Mouse (Mus musculus) right cerebral cortex, postnatal 36 days (tissue): Measurements from ENCODE around the gene Gclm.
"Not testable (repeated sequence)": the region's sequence is repeated elsewhere in the genome, so short reads cannot be mapped to it uniquely, and the experiment has no call there.

Source experiments
- DNase-seq, 2 experiments: peaks; one replicate each; pipeline ENCODE4 v3.0.0; 2022; ENCODE audit warnings: low spot score in 2 of 2, mixed read lengths in 1 of 2

Gene Gclm

DNA sequence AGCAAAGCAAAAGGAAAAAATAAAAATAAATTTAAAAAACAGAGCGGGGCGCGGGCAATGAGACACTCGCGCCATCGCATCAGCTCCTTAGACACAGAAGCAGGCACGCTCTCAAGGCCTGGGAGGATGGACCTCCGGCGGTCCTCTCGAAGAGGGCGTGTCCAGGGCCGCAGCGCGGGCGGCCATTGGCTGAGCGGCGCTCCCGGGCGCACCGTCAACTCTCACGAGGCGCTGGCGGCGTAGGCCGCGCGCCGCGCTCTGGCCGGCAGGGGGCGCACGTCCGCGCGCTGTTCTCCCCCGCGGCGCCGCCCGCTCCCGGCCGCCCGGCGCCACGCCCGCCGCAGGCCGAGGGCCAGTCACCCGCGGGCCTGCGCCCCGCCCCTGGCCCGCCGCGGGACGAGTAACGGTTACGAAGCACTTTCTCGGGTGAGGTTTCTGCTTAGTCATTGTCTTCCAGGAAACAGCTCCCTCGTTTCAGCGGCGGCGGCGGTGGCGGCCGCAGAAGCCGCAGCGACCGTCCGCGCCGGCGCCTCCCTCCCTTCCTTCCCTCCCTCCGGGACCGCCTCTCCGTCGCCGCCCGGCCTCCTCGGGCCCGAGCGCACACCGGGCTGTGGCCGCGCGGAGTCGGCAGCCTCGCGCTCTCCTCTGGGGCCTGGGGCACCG, at the start of gene Gclm:
Gclm (plus strand) TSS at position 343 of the 663 bp plus-strand sequence.
- peak; percentile 91 to 92 for DNase-seq

DNA sequence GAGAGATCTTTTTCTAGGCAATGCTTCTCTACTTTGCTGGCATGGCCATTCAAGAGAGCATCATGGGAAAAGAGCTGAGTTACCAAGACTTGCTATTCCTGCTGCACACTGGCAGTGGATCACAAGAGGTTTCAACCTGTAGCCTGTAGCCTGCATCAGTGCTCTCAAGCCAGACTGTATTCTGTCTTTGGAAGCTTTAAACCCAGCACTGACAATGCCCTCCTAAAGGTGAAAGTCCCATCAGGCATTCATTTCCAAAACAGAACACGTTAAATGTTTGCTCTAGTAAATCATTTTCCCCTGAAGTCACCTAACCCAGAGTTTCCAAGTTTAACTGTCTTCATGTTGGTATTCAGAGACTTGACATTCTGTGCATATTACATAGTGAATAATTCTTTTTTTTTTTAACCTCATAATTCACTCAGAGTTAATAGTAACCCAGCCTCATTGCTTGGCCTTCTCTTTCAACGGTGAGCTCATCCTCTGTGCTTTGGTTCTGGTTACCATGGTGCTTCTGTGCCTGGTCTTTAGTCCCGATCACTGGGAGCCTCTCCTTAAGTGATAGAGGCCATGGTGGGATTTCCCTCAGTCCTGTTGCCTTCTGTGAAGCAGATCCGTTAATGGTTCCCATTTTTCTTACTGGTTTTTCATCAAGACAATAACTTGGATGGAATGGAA, 48.6 kb upstream of the Gclm start:
- no peak for DNase-seq

DNA sequence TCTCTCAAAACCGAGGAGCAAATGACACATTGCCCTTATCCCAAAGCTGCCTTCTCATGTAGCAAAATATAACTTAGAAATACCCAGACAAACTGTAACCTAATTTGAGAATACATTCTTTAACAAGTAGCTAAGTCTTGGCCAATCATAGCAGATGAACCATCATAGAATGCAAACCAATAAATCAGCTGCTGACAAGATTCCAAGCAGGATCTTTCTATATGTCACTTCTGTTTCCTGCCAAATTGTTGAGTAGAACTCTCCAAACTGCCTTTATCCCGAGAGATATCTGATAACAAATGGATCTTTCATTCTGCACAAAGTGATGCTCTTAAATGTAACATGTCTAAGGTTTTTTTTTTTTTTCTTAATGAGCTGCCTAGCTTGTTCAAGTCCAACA, 46.8 kb upstream of the Gclm start:
- no peak for DNase-seq

DNA sequence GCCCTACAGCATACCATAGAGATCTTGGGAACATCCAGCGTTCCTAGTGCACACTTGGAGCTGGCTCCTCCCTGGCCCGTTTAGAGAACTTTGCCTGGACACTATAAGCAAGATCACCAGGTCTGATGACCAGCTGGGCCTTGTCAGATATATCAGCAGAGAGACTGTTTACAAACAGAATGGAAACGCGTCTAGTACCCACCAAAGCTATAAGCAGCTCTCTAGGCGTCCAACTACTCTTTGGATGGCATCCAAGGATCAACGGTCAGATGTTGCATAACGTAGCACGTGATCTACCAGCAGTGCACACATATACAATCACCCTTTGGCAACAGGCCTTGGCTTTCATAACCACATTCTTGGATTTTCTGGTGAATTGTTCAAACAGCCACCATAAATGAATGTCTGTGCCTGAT, 46.4 kb upstream of the Gclm start:
- no peak for DNase-seq

DNA sequence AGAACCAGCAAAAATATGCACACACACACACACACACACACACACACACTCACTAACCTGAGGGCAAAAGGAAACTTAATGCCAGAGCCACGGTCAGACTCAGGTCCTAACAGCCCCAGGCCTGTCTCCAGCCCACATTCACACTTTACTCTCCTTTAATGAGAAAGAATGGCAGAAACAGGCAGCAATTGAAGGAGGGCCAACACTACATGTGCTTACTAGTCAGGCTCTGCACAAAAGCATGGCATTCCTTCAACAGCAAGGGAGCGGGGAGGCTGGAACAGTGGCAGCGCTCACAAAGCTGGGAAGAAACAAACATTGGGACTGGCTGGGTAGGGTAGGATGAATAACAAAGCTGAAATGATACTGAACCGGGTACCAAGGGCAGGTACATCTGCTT, 45.8 kb upstream of the Gclm start:
- no peak for DNase-seq

DNA sequence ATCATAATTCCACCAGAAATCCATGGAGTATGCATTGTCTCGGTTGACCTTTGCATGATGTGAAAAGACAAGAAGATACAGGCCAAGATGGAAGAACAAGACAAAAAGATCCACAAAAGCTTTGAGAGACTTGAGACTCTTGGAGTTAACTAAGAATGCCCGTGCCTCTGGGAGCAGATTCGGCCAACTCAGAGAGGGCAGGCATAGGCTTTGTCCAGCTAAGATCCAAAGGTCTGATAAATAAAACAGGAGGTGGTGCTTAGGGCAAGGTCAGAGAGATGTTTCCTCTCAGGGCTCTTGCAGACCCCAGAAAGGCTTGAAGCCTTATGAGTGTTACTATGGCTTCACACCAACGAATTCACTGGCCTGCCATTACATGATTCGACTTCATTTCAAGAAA, 45.3 kb upstream of the Gclm start:
- DNase-seq, result no peak

DNA sequence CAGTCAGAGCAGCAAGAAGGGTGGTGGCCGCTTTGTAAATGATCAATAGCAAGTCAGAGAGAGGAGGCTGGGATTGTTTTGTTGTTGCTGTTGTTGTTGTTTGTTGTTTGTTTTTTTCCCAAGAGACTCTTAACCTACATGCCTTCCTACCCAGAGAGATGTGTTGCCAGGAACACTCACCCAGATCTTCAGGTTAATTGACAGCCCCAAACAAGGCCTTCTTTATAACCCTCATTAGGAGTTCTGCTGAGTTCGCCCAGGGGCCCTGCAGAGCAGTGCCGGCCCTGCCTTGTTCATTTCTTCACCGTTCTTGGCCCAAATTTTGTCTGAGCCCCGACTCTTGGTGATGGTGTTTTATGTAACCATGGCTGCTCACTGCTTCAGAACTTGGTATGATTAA, 44.9 kb upstream of the Gclm start:
- DNase-seq, result peak; percentile 2 to 7

DNA sequence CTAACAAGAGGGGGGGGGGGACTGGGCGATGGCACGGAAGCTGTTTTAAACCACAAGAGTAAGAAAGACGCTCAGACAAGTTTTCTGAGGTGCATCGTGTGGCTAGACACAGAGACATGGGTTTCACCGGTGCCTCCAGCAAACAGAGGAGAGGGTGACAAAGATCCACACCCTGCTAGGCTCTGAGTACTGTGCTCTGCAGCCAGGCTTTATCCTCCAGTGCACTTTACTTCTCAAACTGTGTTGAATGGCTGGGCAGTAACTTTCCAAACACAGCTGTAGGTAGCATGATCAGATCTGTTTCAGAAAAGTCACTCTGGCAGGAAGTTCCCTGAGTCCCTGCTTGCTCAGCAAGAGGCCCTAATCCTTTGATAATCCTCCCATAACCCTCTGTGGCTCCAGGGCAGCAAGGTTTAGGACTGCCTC, 43.0 kb upstream of the Gclm start:
- DNase-seq, result no peak

DNA sequence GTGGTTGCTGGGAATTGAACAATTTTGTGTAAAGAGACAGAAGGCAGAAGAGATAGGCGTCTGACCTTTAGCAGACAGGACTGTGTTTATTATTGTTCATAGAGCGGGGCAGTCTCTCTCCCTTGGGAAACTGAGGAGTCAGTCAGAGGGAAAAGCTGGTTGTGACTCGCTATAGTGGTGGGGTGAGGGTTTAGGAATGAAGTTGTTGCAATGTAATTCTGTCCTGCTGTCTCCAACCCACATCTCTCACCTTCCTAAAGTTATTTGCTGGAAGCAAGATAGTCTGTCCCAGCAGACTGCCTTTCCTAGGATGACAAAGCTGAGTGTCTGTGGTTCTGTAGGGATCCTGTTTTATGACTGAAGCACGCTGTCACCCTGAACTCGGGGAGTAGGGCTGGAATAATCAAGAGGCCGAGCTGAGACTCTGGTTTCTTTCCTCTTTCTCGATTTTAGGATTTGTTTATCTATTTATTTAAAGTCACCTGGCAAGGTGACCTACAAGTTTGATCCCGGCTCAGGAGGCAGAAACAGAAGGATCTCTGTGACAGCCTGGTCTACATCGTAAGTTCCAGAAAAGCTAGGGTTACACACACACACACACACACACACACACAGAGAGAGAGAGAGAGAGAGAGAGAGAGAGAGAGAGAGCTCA, 41.6 kb upstream of the Gclm start:
- no peak for DNase-seq

DNA sequence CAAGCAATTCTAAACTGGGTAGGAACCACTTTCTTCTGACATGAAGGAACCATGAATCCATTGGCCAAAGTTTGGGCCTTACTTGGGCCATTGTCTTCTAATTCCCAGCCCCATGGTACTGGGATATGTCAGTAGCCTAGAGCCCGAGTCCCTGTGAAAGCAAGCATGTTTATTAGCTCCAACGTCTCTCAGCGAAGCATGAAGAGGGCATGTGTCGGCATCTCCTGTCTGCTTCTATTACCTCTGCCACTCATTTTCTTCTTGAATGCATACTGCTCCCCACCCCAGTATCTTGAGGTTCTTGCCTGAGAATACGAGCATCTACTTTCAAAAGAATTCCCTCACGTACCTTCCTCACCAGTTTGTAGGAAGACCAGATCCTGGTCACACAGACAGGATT, 39.6 kb upstream of the Gclm start:
- no peak for DNase-seq

DNA sequence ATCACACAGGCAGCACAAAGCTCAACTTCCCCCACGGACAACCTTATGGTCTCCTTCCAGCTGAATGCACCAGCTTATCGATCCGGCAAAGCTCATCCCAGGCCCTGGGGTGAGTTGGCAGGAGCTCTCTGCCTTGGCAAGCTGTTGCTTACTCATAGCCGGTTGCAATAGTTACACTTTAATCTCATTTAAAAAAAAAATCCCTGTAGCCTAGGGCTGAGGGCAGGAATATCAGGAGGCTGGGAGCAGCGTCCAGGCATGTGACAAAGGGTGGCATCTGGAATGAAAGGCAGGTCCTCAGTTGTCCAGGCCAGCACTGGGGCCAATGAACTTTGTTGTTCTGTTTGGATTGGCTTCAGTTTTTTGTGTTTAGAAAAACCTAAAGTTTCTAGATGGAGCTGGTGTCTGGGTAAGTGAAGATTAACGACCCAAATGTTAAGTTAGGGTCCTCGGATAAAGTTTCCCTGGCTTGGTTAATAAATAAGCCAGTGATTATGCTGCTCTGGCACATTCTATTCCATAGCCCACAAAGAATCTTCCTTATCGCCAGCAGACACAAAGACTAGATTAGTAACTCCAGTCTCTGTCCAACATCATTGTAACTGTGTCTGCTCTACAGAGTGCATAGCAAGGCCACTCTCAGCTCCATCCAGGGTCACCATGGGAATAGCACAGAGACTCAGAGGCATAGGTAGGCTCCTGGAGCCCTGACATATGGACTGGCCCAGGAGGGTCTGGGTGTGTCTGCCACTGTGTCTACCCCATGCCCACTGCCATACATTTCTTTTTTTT, 38.9 kb upstream of the Gclm start:
- no peak for DNase-seq

DNA sequence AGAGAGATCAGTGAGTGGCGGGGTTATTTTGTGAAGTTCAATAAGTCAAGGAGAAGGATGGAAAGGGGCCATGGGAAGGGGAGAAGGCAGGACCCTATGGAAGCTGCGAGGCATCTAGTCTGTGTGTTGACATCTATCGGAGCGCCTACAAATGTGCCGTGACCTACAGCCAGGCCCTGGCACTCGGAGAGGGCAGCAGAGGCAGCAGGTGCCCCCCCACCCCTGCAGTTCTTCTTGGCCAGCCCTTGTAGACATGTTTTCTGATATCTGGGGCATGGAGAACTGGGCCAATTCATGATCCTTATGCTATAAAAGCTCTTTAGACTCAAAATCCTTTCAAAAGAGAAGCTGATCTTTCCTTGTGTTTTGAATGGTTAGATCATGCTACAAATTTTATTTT, 37.6 kb upstream of the Gclm start:
- no peak for DNase-seq

DNA sequence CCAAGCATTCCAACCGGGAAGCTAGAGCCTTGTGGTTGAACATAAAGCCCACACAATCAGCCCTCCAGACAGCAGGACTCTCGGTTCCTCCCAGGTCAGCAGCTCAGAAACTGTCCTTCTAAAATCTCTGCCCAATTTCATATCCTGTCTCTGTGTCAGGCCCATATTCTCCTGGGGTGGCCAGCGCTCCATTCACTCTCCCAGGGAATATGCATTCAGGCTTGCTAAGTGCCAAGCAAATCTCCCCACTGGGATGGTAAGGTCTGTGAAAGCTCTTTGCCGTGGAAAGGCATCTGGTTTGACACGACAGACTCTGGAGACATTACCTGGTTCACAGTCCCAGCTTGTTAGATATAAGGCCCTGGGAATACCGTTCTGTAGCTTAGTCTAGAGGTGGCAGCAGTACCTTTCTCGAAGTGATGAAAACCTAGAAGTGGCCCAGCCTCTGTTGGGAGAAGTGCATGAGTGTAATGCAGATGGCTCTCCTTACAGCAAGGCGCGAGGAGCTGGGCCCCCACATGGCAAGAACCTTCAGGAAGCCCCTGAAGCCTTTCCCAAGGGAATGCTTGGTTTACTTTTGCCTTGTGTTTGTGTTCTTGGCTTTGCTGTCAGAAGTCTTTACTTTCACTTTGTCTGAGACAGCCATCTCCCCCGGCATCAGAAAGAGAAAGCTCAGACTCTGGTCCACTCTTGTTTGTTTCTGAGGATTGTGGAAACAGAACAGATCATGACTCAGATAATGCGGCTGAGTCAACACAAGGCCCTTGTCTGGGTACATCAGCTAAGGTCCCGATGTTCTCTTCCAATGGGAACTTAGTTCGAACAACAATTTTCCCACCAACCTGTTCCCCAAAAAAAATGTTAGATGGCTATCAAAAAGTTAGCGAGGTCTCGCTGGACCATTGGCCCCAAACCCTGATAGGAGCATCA, 36.8 kb upstream of the Gclm start:
- DNase-seq, result no peak

DNA sequence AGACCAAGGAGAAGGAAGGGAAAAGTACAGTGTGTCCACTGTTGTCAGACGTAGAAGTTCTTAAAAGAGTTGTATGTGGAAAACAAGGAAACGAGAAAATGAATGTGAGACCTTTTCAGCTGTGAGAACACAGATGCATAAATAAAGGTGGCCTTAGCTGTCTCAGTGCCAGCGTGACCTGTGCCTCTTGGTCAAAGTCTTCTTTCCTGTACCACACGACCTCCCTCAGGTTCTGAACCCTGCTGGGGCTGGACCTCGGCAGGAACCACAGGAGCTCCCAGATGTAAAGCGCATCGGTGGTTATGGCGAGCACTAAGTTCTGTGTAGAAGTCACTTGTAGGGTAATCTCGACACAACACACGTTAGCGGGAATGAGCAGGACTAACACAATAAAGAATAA, 35.8 kb upstream of the Gclm start:
- DNase-seq, result no peak

DNA sequence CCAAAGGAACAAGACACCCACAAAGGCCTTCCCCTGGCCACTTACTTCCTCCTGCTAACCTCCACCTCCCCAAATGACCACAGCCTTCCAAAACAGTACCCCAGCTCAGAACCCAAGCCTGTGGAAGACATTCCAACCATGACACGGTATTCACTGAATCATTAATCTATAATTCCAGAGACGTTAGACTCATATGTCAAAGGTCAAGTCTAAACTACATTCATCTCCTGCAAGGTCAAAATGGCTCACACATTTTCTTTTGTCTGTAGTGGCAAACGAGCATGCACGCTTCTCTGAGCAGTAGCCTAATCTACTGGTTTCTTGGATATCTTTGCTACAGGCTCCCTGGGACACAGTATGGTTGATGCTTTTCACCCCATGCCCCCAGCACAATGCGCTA, 34.9 kb upstream of the Gclm start:
- DNase-seq, result no peak

DNA sequence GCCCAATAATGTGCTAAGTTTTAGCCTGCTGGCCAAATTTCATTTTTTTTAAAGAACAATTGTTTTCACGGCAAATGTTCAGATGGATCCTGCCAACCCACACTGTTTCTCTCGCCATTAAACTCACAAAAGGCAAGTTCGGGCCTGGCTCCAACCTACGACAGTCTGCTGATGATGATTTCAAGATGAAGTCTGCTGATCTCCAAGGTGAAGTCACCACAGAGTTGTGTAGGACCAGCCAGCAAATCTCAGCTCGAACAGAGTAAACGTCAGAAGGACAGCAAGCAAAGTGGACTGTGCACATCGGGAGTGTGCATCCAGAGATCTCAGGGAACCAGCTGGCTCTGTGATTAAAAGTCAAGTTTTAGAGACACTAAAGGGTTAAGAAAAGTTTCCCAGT, 34.5 kb upstream of the Gclm start:
- DNase-seq, result no peak

DNA sequence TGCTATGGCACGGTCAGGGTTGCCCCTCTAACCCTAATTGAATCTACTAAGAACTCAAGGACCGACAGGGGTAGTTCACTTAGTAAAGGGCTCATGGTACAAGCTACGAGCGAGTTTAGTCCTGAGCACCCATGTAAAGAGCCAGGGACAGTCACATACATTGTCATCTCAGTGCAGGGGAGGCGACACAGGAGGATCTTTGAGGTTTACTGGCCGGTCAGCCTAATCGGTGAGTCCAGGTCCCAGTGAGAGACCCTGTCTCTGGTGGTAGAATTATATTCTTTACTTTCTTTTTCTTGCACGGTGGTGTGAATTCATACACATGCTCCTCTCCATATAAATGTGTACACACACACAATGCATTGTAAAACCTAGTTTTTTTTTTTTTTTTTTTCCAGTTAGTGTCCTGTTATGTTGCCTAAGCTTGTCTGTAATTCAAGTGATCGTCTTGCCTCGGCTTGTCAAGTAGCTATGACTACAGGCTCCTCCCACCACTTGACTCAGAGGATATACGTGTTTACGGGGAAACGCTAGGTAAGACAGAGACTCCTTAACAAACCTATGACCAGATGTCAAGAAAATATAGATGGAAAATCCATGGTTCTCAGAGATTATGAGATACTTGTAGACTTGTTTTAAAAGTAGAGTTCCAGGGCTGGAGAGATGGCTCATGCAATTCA, 33.8 kb upstream of the Gclm start:
- DNase-seq, result no peak

DNA sequence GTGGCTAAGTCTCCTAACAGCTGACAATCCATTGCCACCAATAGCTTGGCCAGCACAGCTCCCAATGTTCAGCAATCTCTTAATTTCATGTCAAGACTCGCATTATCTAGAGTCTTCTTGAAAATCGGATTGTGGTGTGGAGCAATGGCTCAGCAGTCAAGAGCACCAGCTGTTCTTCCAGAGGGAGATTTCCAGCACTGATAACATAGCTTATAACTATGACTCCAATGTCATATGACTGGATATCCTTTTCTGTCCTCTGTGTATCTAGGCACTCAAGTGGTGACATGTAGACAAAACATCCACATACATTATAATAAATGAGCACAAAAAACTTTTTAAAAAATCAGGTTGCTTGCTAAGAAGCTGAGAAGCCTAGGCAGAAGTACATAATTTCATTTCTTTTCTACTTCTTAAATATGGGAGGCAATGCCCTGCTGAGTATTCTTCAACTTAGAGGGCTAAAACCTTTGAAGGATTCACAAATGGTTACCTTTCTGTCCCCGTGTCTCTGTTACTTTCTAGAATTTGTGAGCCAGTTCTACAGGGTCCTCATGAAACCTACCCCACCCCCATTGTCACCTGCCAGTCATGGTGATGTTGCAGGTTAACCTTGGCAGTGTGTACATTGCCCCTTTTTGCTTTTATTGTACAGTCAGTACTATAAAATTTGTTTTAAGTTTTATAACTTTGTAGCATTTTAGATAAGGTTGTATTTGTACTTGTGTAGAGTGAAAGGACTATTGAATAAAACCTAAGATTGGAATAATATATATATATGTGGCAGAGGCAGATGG, 23.9 kb upstream of the Gclm start:
- DNase-seq, result no peak

DNA sequence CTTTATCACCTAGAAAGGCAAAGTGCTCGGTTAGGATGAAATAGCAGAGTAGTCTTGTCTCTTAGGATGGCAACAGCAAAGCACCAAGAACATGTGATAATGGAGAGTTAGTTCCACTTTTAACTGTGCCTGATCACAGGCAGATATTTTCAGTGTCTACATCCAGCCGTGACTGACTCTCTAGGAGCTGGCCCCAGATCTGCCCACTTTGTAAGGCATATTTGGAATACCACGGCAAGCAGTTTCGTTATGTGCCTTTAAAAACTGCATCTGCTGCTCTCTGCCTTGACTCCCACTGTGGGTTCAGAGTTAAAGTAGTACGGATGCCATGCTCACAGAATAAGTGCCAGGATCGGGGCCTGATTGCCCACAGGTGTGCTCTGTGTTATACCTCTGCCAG, 18.4 kb upstream of the Gclm start:
- not testable (repeated sequence) for DNase-seq

DNA sequence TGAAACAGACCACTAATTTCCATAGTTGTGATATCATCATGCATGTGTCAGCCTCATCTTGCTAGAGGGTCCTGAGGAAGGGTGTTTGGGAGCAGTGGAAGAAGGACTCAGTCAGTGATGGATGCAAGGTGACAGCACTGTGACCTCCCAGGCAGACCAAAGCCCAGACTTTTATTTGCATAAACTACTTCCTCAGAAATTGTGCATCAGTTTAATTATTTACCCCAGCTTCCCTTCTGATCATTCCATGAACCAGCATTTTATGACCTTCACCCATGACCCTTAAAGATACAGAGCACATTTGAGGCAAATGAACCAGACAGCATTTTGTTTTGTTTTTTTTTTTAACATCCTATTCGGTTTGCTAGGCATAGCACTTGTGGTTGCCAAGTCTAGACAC, 9.6 kb upstream of the Gclm start:
- DNase-seq, result no peak
